In genomic region chr9:61166115-61166514, GRCm38 (mm10) we compare ENCODE assay signal across 12 mouse cellular contexts.
"Had no signal": no experiment of that assay in that cellular context is flagged by ENCODE, and none has a peak within 500 bp of the region (broad histone marks: within the 10 kb centered on the region; RNA-seq: fewer than 3 reads in every experiment).

No protein-coding gene starts in this region.

- H3K9me3 ChIP-seq: limb, embryonic 15.5 days; liver, embryonic 12.5 days; midbrain, embryonic 13.5 days; neural tube, embryonic 15.5 days had no signal

- H3K9ac ChIP-seq: limb, embryonic 15.5 days; liver, embryonic 12.5 days; midbrain, embryonic 13.5 days; neural tube, embryonic 15.5 days had no signal

- ATAC-seq: inflammation-experienced regulatory T-cells, adult 6 months; liver, embryonic 12.5 days; midbrain, embryonic 13.5 days had no signal

- H3K4me2 ChIP-seq: limb, embryonic 15.5 days; liver, embryonic 12.5 days; midbrain, embryonic 13.5 days; neural tube, embryonic 15.5 days had no signal

- H3K4me3 ChIP-seq: limb, embryonic 15.5 days; liver, embryonic 12.5 days; midbrain, embryonic 13.5 days; myocyte; neural tube, embryonic 15.5 days had no signal

- H3K27me3 ChIP-seq: liver, embryonic 12.5 days; midbrain, embryonic 13.5 days had no signal

- H3K27ac ChIP-seq: limb, embryonic 15.5 days; liver, embryonic 12.5 days; midbrain, embryonic 13.5 days; neural tube, embryonic 15.5 days had no signal

- H3K4me1 ChIP-seq: liver, embryonic 12.5 days had no signal

- H3K36me3 ChIP-seq: limb, embryonic 15.5 days; liver, embryonic 12.5 days; midbrain, embryonic 13.5 days; neural tube, embryonic 15.5 days had no signal

- DNase-seq: kidney, adult 8-10 months; kidney, postnatal 25 days; layer of hippocampus, postnatal 36 days; lung, postnatal 10 days; right cerebral cortex, adult 18-20 months; thymus, postnatal 36 days had no signal
